Mouse (Mus musculus) forebrain, embryonic 12.5 days (tissue): ENCODE results near the gene Birc7. TPM values are rescaled to one million over a fixed set of nuclear protein-coding genes. Genes with fewer than 3 reads are reported as not detected.

Source experiments
- ATAC-seq: fragments of 200-750 bp; cut with Nextera tagmentation; 2 replicates; pipeline ENCODE4 v1.8.0; 2017; ENCODE audit warnings: moderate TSS enrichment; ENCODE audit not compliant: low FRiP score
- H3K27ac ChIP-seq: fragments of 300-500 bp; sonication (generic); 2 replicates; pipeline ENCODE4 v1.5.1; 2016; ENCODE audit warnings: mild to moderate bottlenecking
- H3K27me3 ChIP-seq: fragments of 300-500 bp; sonication (generic); 2 replicates; pipeline ENCODE4 v1.6.1; 2016; ENCODE audit warnings: mild to moderate bottlenecking
- H3K36me3 ChIP-seq: fragments of 300-500 bp; sonication (generic); replicated peaks from 2 replicates; pipeline ENCODE4 v1.6.1; 2016; ENCODE audit warnings: mild to moderate bottlenecking
- H3K4me1 ChIP-seq: fragments of 300-500 bp; sonication (generic); 2 replicates; pipeline ENCODE4 v1.6.1; 2016
- H3K4me2 ChIP-seq: fragments of 300-500 bp; sonication (generic); 2 replicates; pipeline ENCODE4 v1.6.1; 2016; ENCODE audit warnings: mild to moderate bottlenecking, moderate library complexity
- H3K4me3 ChIP-seq: fragments of 300-500 bp; sonication (generic); replicated peaks from 2 replicates; pipeline ENCODE4 v1.5.1; 2016; ENCODE audit warnings: mild to moderate bottlenecking
- H3K9ac ChIP-seq: fragments of 300-500 bp; sonication (generic); 2 replicates; pipeline ENCODE4 v1.6.1; 2016; ENCODE audit warnings: mild to moderate bottlenecking
- H3K9me3 ChIP-seq: fragments of 300-500 bp; sonication (generic); 2 replicates; pipeline ENCODE4 v1.6.1; 2016
- WGBS: fragments of 180-500 bp; shearing (Covaris S2); methylation state at CpG from one replicate; pipeline ENCODE4 v1.1.7; 2016; 5-methylcytosine and 5-hydroxymethylcytosine counted together
- polyA plus RNA-seq: library from polyadenylated mRNA; unstranded; fragments of >200 nt; fragmentation: Nextera tagmentation; extraction: Ambion mirVana; gene quantifications from 2 replicates; pipeline ENCODE4 v1.2.1, GENCODE M21; 2016

The Birc7 gene
- 0.11 and 0.41 TPM in 2 replicates for polyA plus RNA-seq

DNA sequence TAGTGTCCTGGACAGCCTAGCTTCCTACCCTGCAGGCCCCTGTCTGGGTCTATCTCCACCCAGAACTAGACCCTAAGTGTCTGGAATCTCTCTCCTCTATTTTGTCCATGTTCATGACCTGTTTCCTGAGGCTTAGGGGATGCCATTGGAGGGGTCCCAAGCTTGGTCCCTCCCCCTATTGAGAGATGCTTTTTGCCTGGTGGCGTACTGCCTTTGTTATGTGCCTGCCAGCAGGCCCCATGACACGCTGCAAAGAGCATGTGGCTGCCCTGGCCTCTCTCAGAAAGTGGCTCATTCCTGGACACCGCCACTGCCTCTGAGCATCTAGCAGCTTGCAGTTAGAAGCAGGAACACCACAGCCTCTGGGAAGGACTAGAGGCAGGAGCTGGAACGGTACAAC, at the start of gene Birc7:
Gene Birc7 (plus strand): TSS at position 301 of the 400 bp plus-strand sequence.
- no peaks in the 10 kb centered on the region for H3K9me3 ChIP-seq
- no peak within 1 kb of the TSS for H3K4me3 ChIP-seq
- no peaks in the 10 kb centered on the region for H3K27me3 ChIP-seq
- WGBS, result 38% methylated on average over 4 of the region's 4 CpGs
- peaks cover 10% of the 10 kb centered on the region; the same call in 1 of the 2 replicates for H3K4me1 ChIP-seq
- no peaks in the 10 kb centered on the region for H3K36me3 ChIP-seq
- no peak within 1 kb of the TSS for H3K9ac ChIP-seq
- no peak within 1 kb of the TSS for H3K27ac ChIP-seq
- ATAC-seq, result no peak
- H3K4me2 ChIP-seq, result no peak within 1 kb of the TSS

DNA sequence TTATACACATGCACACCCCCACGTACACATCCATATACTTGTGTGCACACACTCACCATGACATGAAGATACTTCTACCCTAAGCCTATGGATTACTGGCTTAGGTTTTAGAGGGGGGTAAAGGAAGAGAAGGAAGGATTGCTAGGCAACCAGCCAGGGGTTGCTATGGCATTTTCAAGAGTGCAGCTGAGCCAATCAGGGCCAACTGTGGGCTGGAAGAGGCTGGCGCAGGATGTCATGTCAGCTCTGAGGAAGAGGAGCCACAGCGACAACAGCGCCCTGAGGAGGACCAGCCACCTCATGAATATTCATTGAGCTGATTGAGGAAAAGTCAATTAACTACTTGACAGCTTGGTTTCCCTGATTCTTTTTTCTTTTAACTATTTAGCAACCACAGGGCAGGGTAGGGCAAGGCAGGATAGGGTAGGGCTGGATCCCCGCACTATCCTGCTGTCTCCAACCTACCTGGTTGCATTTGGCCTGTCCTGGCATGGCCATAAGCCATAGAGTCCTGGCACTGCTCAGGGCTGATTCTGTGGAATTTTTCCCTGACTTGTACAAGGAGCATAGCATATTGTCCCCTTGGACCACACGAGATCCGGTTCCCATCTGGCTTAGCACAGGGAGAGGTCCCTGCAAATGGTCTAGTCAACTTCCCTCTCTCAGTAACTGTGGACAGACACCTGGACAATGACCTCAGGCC, 49.3 kb upstream of the Birc7 start:
- 31% methylated on average over 7 of the region's 7 CpGs for WGBS
- ATAC-seq, result peak; percentile 95
- Histone ChIP-seq H3K9ac (no peak overlapping the region), H3K36me3 (peaks cover 18% of the 10 kb centered on the region), H3K27ac (peak overlapping the region; percentile 83), H3K27me3 (no peaks in the 10 kb centered on the region), H3K9me3 (no peaks in the 10 kb centered on the region), H3K4me1 (peaks cover 32% of the 10 kb centered on the region), H3K4me3 (no peak overlapping the region), H3K4me2 (peak overlapping the region; percentile 24)

- Histone ChIP-seq H3K36me3 (peaks cover 26% of the 10 kb centered on the region), H3K4me2 (no peak overlapping the region), H3K27ac (no peak overlapping the region), H3K9me3 (no peaks in the 10 kb centered on the region), H3K9ac (no peak overlapping the region), H3K4me1 (peaks cover 48% of the 10 kb centered on the region), H3K27me3 (no peaks in the 10 kb centered on the region), H3K4me3 (no peak overlapping the region)
- 78% methylated on average over 9 of the region's 9 CpGs for WGBS
- ATAC-seq, result no peak
These were observed 47.5 kb upstream of the Birc7 start for GRCm38 (mm10) chr2:180881281-180881680.

GRCm38 (mm10) chr2:180885270-180885669, 43.6 kb upstream of the Birc7 start:
- H3K9ac ChIP-seq, result no peak overlapping the region
- H3K4me3 ChIP-seq, result no peak overlapping the region
- H3K27me3 ChIP-seq, result 0 out of 2 replicates have a peak, but pooled peaks cover 5% of the 10 kb centered on the region
- 84% methylated on average over 5 of the region's 5 CpGs for WGBS
- no peaks in the 10 kb centered on the region for H3K9me3 ChIP-seq
- H3K36me3 ChIP-seq, result peaks cover 20% of the 10 kb centered on the region
- H3K27ac ChIP-seq, result 0 out of 2 replicates have a peak overlapping the region, but pooled peaks have one; percentile 2
- ATAC-seq, result no peak
- peaks cover 62% of the 10 kb centered on the region for H3K4me1 ChIP-seq
- no peak overlapping the region for H3K4me2 ChIP-seq

- Histone ChIP-seq H3K27me3 (peaks cover 32% of the 10 kb centered on the region; the same call in 1 of the 2 replicates), H3K9ac (peak overlapping the region; percentile 70), H3K4me3 (peak overlapping the region; percentile 43), H3K36me3 (peaks cover 8% of the 10 kb centered on the region), H3K4me1 (peaks cover 77% of the 10 kb centered on the region), H3K9me3 (no peaks in the 10 kb centered on the region), H3K27ac (peak overlapping the region; percentile 99), H3K4me2 (peak overlapping the region; percentile 68)
- WGBS, result 1% methylated on average over 19 of the region's 19 CpGs
- 0 out of 2 replicates have a peak, but pooled peaks have one; percentile 5 for ATAC-seq
These were observed 39.4 kb upstream of the Birc7 start for GRCm38 (mm10) chr2:180889271-180889920.

GRCm38 (mm10) chr2:180889921-180890280, 38.9 kb upstream of the Birc7 start:
- Histone ChIP-seq H3K27ac (peak overlapping the region; percentile 99), H3K4me1 (peaks cover 76% of the 10 kb centered on the region), H3K4me2 (peak overlapping the region; percentile 68), H3K9ac (peak overlapping the region; percentile 97), H3K9me3 (no peaks in the 10 kb centered on the region), H3K4me3 (peak overlapping the region; percentile 43; the same call in 1 of the 2 replicates), H3K36me3 (peaks cover 5% of the 10 kb centered on the region), H3K27me3 (peaks cover 32% of the 10 kb centered on the region; the same call in 1 of the 2 replicates)
- 0 out of 2 replicates have a peak, but pooled peaks have one; percentile 0 for ATAC-seq
- 4% methylated on average over 4 of the region's 4 CpGs for WGBS

DNA sequence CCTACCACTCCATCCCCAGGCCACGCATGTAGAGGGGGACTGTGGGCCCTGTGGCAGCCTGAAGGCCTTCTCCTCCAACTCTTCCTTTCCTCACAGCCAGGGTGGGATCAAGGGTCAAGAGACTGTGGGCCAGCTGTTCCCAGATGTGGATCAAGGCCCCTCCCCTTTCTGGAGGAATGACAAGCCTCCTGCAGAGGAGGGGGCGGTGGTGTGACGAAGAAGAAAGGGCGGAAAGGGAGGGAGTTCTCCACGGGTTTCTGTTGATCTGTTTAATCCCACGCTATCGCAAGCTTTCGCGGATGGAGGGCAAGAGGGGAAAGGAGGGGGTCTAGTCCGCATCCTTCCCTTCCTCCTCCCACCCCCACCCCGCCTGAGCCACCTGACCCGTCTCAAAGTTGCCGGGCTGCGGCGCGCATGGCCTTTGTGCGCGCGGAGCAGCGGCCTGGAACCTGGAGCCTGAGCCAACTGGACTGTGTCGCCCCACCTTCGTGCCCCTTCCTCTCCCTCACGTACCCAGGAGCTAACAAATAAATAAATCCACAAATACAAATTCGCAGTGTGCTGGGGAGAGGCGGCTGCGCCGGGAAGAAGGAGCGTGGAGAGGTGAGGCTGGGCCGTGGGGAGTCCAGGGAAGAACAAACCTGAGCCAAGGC, 38.3 kb upstream of the Birc7 start:
- ATAC-seq, result no peak
- Histone ChIP-seq H3K36me3 (no peaks in the 10 kb centered on the region; the same call in 1 of the 2 replicates), H3K9ac (peak overlapping the region; percentile 97), H3K4me1 (peaks cover 77% of the 10 kb centered on the region), H3K27me3 (peaks cover 32% of the 10 kb centered on the region; the same call in 1 of the 2 replicates), H3K9me3 (no peaks in the 10 kb centered on the region), H3K4me3 (peak overlapping the region; percentile 90), H3K4me2 (peak overlapping the region; percentile 68), H3K27ac (peak overlapping the region; percentile 99)
- WGBS, result 3% methylated on average over 29 of the region's 29 CpGs

DNA sequence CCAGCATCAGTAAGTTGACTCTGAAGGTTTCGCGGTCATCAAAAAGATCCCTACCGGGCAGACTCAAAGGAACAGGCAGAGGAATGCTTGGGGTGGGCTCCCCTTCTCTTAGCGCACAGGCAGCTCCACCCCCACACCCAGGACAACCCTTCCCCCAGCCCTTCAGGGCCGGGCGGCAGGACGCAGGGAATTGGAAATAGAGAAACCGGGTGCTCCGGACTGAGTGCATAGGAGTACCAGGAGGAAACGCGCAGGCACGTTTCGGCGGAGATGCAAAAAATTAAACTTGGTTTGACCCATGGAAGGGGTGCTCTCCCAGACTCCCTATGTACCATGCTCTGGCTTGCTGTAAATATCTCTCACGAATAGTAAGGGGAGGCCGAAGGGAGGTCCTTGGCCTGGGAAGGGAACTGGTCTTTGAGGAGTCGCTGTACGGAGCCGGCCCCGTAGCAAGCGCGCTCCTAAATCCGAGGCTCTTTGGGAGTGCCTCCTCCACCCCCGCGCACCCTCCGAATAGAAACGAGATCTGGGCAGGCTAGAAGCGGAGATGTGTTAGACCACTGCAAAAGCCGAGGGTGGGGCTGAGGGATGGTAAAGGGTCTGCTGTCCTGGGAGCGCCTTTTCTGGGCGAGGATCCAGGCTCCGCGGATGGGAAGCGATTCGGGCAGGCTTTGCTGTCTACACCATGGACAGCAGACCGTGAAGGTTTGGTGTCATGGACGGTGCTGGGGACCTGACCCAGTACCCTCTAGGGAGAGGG, 37.6 kb upstream of the Birc7 start:
- peaks cover 77% of the 10 kb centered on the region for H3K4me1 ChIP-seq
- H3K4me3 ChIP-seq, result peak overlapping the region; percentile 90
- no peaks in the 10 kb centered on the region for H3K9me3 ChIP-seq
- no peak for ATAC-seq
- peak overlapping the region; percentile 97 for H3K9ac ChIP-seq
- no peaks in the 10 kb centered on the region; the same call in 1 of the 2 replicates for H3K36me3 ChIP-seq
- H3K4me2 ChIP-seq, result peak overlapping the region; percentile 68
- WGBS, result under 1% methylated on average over 37 of the region's 37 CpGs
- peak overlapping the region; percentile 99 for H3K27ac ChIP-seq
- peaks cover 32% of the 10 kb centered on the region; the same call in 1 of the 2 replicates for H3K27me3 ChIP-seq

DNA sequence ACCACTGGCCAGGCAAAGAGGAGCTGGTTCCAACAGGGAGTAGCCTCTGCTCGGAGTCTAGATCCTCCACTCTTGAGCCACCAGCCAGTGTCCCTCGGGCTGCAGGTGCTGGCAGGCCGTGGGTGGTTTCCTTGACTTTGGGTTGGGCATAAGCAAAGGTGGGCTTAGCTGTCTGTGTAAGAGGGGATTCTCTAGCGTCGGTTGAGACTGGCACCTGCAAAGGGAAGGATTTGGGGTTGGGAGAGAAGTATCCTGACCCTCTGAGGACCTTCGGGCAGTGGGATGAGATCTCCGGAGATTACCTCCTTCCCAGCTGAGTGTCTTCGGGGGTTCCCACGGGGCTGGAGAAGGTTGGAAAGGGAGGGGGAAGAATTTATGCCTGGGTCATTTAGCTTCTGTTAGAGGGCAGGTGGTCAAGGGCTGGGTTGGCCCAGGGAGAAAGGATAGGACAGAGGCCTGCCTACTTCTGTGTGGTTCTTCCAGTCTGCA, 36.9 kb upstream of the Birc7 start:
- H3K9me3 ChIP-seq, result no peaks in the 10 kb centered on the region
- H3K27me3 ChIP-seq, result peaks cover 32% of the 10 kb centered on the region; the same call in 1 of the 2 replicates
- H3K4me2 ChIP-seq, result peak overlapping the region; percentile 68
- H3K27ac ChIP-seq, result peak overlapping the region; percentile 99
- peaks cover 77% of the 10 kb centered on the region for H3K4me1 ChIP-seq
- peak overlapping the region; percentile 90 for H3K4me3 ChIP-seq
- WGBS, result 4% methylated on average over 9 of the region's 9 CpGs
- ATAC-seq, result no peak
- H3K36me3 ChIP-seq, result no peaks in the 10 kb centered on the region
- H3K9ac ChIP-seq, result peak overlapping the region; percentile 97

GRCm38 (mm10) chr2:180892841-180893521, 35.8 kb upstream of the Birc7 start:
- peak overlapping the region; percentile 99 for H3K27ac ChIP-seq
- ATAC-seq, result peak; percentile 28
- H3K9me3 ChIP-seq, result no peaks in the 10 kb centered on the region
- H3K9ac ChIP-seq, result peak overlapping the region; percentile 97
- peaks cover 32% of the 10 kb centered on the region; the same call in 1 of the 2 replicates for H3K27me3 ChIP-seq
- H3K36me3 ChIP-seq, result no peaks in the 10 kb centered on the region
- peak overlapping the region; percentile 90 for H3K4me3 ChIP-seq
- H3K4me1 ChIP-seq, result peaks cover 77% of the 10 kb centered on the region
- 0% methylated on average over 80 of the region's 97 CpGs for WGBS
- peak overlapping the region; percentile 68 for H3K4me2 ChIP-seq

- Histone ChIP-seq H3K9me3 (no peaks in the 10 kb centered on the region), H3K4me2 (peak overlapping the region; percentile 68), H3K9ac (peak overlapping the region; percentile 97), H3K36me3 (no peaks in the 10 kb centered on the region), H3K4me3 (peak overlapping the region; percentile 90), H3K27ac (peak overlapping the region; percentile 99), H3K4me1 (peaks cover 74% of the 10 kb centered on the region), H3K27me3 (peaks cover 32% of the 10 kb centered on the region; the same call in 1 of the 2 replicates)
- ATAC-seq, result peak; percentile 31
- under 1% methylated on average over 40 of the region's 50 CpGs for WGBS
These were observed 35.2 kb upstream of the Birc7 start for GRCm38 (mm10) chr2:180893537-180894028.
